Mouse (Mus musculus): ENCODE measurements around the gene Cachd1. TPM values are rescaled to one million over a fixed set of nuclear protein-coding genes. Genes with fewer than 3 reads are reported as not detected.

Cachd1 gene
- total RNA-seq, 2 experiments from 2014 or later = 4.0 to 5.5 TPM

- DNase-seq = no peak
- intact Hi-C loops (cut with DNase I) = no loop called here
Observed at GRCm38 (mm10) chr4:100973641-100974454, 197.4 kb downstream of the Cachd1 start.

- no peak for DNase-seq
- intact Hi-C loops (cut with DNase I) = no loop called here
Observed at GRCm38 (mm10) chr4:100974455-100975035, 198.1 kb downstream of the Cachd1 start.

GRCm38 (mm10) chr4:100977522-100977921 lies 201.0 kb downstream of the Cachd1 start:
- intact Hi-C loops (cut with DNase I) = no loop called here
- DNase-seq = no peak

GRCm38 (mm10) chr4:100987187-100987586 lies 210.7 kb downstream of the Cachd1 start:
- intact Hi-C loops (cut with DNase I) = loop anchor here (5.0 kb wide), 1 partner anchor 400 kb away; no protein-coding TSS in a partner anchor
- DNase-seq = no peak

- peak; percentile 20 to 48 for DNase-seq
- intact Hi-C loops (cut with DNase I) = loop anchor here (2.0 to 5.0 kb wide), 3 partner anchors 212 to 401 kb away; partner anchors contain the start of gene Cachd1
Observed at GRCm38 (mm10) chr4:100988231-100988799, 211.8 kb downstream of the Cachd1 start.

GRCm38 (mm10) chr4:100990996-100991395 lies 214.5 kb downstream of the Cachd1 start:
- peak in 1 of 2 experiments; percentile 6 for DNase-seq
- intact Hi-C loops (cut with DNase I) = loop anchor here (5.0 kb wide), 1 partner anchor 436 kb away; no protein-coding TSS in a partner anchor

- intact Hi-C loops (cut with DNase I) = loop anchor here (5.0 kb wide), 1 partner anchor 435 kb away; no protein-coding TSS in a partner anchor
- DNase-seq = no peak
Observed at GRCm38 (mm10) chr4:100992086-100992485, 215.6 kb downstream of the Cachd1 start.

GRCm38 (mm10) chr4:100994442-100995255 lies 218.2 kb downstream of the Cachd1 start:
- DNase-seq = no peak
- intact Hi-C loops (cut with DNase I) = loop anchor here (5.0 kb wide), 2 partner anchors 373 to 433 kb away; no protein-coding TSS in a partner anchor

GRCm38 (mm10) chr4:100995617-100996016 lies 219.1 kb downstream of the Cachd1 start:
- DNase-seq = no peak
- intact Hi-C loops (cut with DNase I) = loop anchor here (5.0 kb wide), 1 partner anchor 372 kb away; no protein-coding TSS in a partner anchor

GRCm38 (mm10) chr4:100996060-100996651 lies 219.7 kb downstream of the Cachd1 start:
- intact Hi-C loops (cut with DNase I) = loop anchor here (5.0 kb wide), 1 partner anchor 371 kb away; no protein-coding TSS in a partner anchor
- DNase-seq = no peak

GRCm38 (mm10) chr4:100998145-100998544 lies 221.7 kb downstream of the Cachd1 start:
- intact Hi-C loops (cut with DNase I) = loop anchor here (1.0 to 5.0 kb wide), 2 partner anchors 148 to 369 kb away; no protein-coding TSS in a partner anchor
- DNase-seq = peak; percentile 52 to 67

- intact Hi-C loops (cut with DNase I) = loop anchor here (1.0 to 5.0 kb wide), 2 partner anchors 147 to 368 kb away; no protein-coding TSS in a partner anchor
- DNase-seq = no peak
Observed at GRCm38 (mm10) chr4:100998906-100999305, 222.4 kb downstream of the Cachd1 start.

- no peak for DNase-seq
- intact Hi-C loops (cut with DNase I) = no loop called here
Observed at GRCm38 (mm10) chr4:101000622-101001021, 224.1 kb downstream of the Cachd1 start.

- DNase-seq = no peak
- intact Hi-C loops (cut with DNase I) = no loop called here
Observed at GRCm38 (mm10) chr4:101001073-101001472, 224.6 kb downstream of the Cachd1 start.

GRCm38 (mm10) chr4:101002961-101003360 lies 226.5 kb downstream of the Cachd1 start:
- intact Hi-C loops (cut with DNase I) = no loop called here

GRCm38 (mm10) chr4:101008362-101008769 lies 231.9 kb downstream of the Cachd1 start:
- no peak for DNase-seq

More at GRCm38 (mm10) chr4:101002961-101003360, 226.5 kb downstream of the Cachd1 start:
- DNase-seq = no peak

GRCm38 (mm10) chr4:101009092-101009491 lies 232.6 kb downstream of the Cachd1 start:
- intact Hi-C loops (cut with DNase I) = no loop called here
- no peak for DNase-seq

More at GRCm38 (mm10) chr4:101008362-101008769, 231.9 kb downstream of the Cachd1 start:
- intact Hi-C loops (cut with DNase I) = no loop called here

- DNase-seq = no peak
- intact Hi-C loops (cut with DNase I) = no loop called here
Observed at GRCm38 (mm10) chr4:101017806-101018205, 241.3 kb downstream of the Cachd1 start.

GRCm38 (mm10) chr4:101020596-101020995 lies 244.1 kb downstream of the Cachd1 start, which contains the start of gene Gm10577:
Gene Gm10577, minus strand, starts transcription at chr4:101020696.
- intact Hi-C loops (cut with DNase I) = no loop called here
- no peak for DNase-seq

Data from heart, postnatal 14 days (tissue).